ENCODE assay signal across 13 mouse cellular contexts in genomic region chr7:135745091-135745490, GRCm38 (mm10). TPM values are rescaled to one million over a fixed set of nuclear protein-coding genes. Genes with fewer than 3 reads are reported as not detected.
DNase-seq lines count a peak whose midpoint lies in the region; ATAC-seq and TF ChIP-seq lines count a peak whose summit lies in the region.
"Had no signal": no experiment of that assay in that cellular context is flagged by ENCODE, and none has a peak within 500 bp of the region (broad histone marks: within the 10 kb centered on the region; RNA-seq: fewer than 3 reads in every experiment).

No protein-coding gene starts in this region.

- TF ChIP-seq CTCF in lung, embryonic 14.5 days (IDR thresholded peaks at IDR 0.05; ENCODE audit: low read depth): no peak
- TF ChIP-seq CTCF in lung, adult 2 months (IDR thresholded peaks at IDR 0.05; ENCODE audit: insufficient read depth, low read length): no peak

- TF ChIP-seq POLR2A in lung, adult 2 months (IDR thresholded peaks at IDR 0.05; ENCODE audit: borderline replicate concordance, extremely low read depth, low read depth, low read length): no peak

- ATAC-seq in heart, embryonic 15.5 days (replicated peaks; ENCODE audit: insufficient number of reproducible peaks, insufficient read depth, low FRiP score, low read depth): peak; percentile 35; the same call in 1 of the 2 replicates
- ATAC-seq in lung, embryonic 14.5 days (ENCODE audit: insufficient read depth): peak; percentile 77
- no peak for ATAC-seq in forebrain, embryonic 15.5 days (replicated peaks)
- ATAC-seq: forebrain, postnatal 0 days had no signal

- no peaks in the 10 kb centered on the region for H3K9me3 ChIP-seq in heart, embryonic 15.5 days (replicated peaks)
- H3K9me3 ChIP-seq in heart, embryonic 10.5 days: no peaks in the 10 kb centered on the region
- H3K9me3 ChIP-seq in lung, embryonic 14.5 days (ENCODE audit: low read depth, low read length): no peaks in the 10 kb centered on the region
- H3K9me3 ChIP-seq in forebrain, embryonic 15.5 days: no peaks in the 10 kb centered on the region

- H3K9ac ChIP-seq in heart, embryonic 15.5 days: no peak overlapping the region
- H3K9ac ChIP-seq in lung, embryonic 14.5 days: no peak overlapping the region
- no peak overlapping the region for H3K9ac ChIP-seq in forebrain, embryonic 15.5 days (replicated peaks)
- H3K9ac ChIP-seq: embryonic facial prominence, embryonic 12.5 days; forebrain, postnatal 0 days; limb, embryonic 12.5 days had no signal

- H3K27me3 ChIP-seq in heart, embryonic 15.5 days: no peaks in the 10 kb centered on the region
- H3K27me3 ChIP-seq in heart, embryonic 10.5 days (ENCODE audit: insufficient read depth, poor library complexity, severe bottlenecking): no peaks in the 10 kb centered on the region
- no peaks in the 10 kb centered on the region for H3K27me3 ChIP-seq in lung, embryonic 14.5 days (ENCODE audit: insufficient read depth, low read length)
- H3K27me3 ChIP-seq in forebrain, embryonic 15.5 days: no peaks in the 10 kb centered on the region
- H3K27me3 ChIP-seq: embryonic facial prominence, embryonic 12.5 days; limb, embryonic 12.5 days had no signal

- no peak overlapping the region for H3K27ac ChIP-seq in heart, embryonic 15.5 days
- no peak overlapping the region for H3K27ac ChIP-seq in heart, embryonic 10.5 days
- H3K27ac ChIP-seq in lung, embryonic 14.5 days (ENCODE audit: low read depth): no peak overlapping the region
- no peak overlapping the region for H3K27ac ChIP-seq in forebrain, embryonic 15.5 days (replicated peaks)
- H3K27ac ChIP-seq: embryonic facial prominence, embryonic 12.5 days; limb, embryonic 12.5 days had no signal

- intact Hi-C loops in heart, postnatal 10 days (cut with DNase I): no loop called here

- H3K4me2 ChIP-seq in heart, embryonic 15.5 days: no peak overlapping the region
- no peak overlapping the region for H3K4me2 ChIP-seq in lung, embryonic 14.5 days
- H3K4me2 ChIP-seq in forebrain, embryonic 15.5 days (replicated peaks): no peak overlapping the region
- H3K4me2 ChIP-seq: embryonic facial prominence, embryonic 12.5 days; limb, embryonic 12.5 days had no signal

- no peak overlapping the region for H3K4me3 ChIP-seq in heart, embryonic 15.5 days
- no peak overlapping the region for H3K4me3 ChIP-seq in heart, embryonic 10.5 days
- H3K4me3 ChIP-seq in lung, embryonic 14.5 days (ENCODE audit: low read depth, low read length): no peak overlapping the region
- no peak overlapping the region for H3K4me3 ChIP-seq in lung, adult 2 months (replicated peaks; ENCODE audit: extremely low read depth, low read depth, low read length)
- no peak overlapping the region for H3K4me3 ChIP-seq in forebrain, embryonic 15.5 days
- H3K4me3 ChIP-seq: embryonic facial prominence, embryonic 12.5 days; limb, embryonic 12.5 days had no signal

- H3K36me3 ChIP-seq in heart, embryonic 15.5 days: no peaks in the 10 kb centered on the region
- H3K36me3 ChIP-seq in heart, embryonic 10.5 days: no peaks in the 10 kb centered on the region
- no peaks in the 10 kb centered on the region for H3K36me3 ChIP-seq in lung, embryonic 14.5 days (ENCODE audit: insufficient read depth)
- H3K36me3 ChIP-seq in forebrain, embryonic 15.5 days: no peaks in the 10 kb centered on the region
- H3K36me3 ChIP-seq: embryonic facial prominence, embryonic 12.5 days; limb, embryonic 12.5 days had no signal

- no peak for DNase-seq in heart, embryonic 10.5 days (ENCODE audit: low spot score)
- DNase-seq in lung, embryonic 14.5 days: peak; percentile 90
- DNase-seq in lung, adult 2 months: no peak
- peak; percentile 56 to 62 for DNase-seq in heart, postnatal 10 days
- peak; percentile 37 to 49 for DNase-seq in lung, postnatal 4 days
- DNase-seq: adrenal gland, postnatal 25 days; cerebellum, adult 2 months; forebrain, postnatal 0 days; thymus, postnatal 25 days had no signal

- WGBS in heart, embryonic 15.5 days: 10% methylated on average over 2 of the region's 2 CpGs
- WGBS in heart, embryonic 10.5 days: 44% methylated on average over 2 of the region's 2 CpGs
- 33% methylated on average over 2 of the region's 2 CpGs for WGBS in lung, embryonic 14.5 days
- WGBS in lung, adult 2 months: 42% methylated on average over 2 of the region's 2 CpGs
- WGBS in forebrain, embryonic 15.5 days: 44% methylated on average over 2 of the region's 2 CpGs

- H3K4me1 ChIP-seq in heart, embryonic 15.5 days (replicated peaks): peaks cover 6% of the 10 kb centered on the region
- 0 out of 2 replicates have a peak, but pooled peaks cover 4% of the 10 kb centered on the region for H3K4me1 ChIP-seq in heart, embryonic 10.5 days
- H3K4me1 ChIP-seq in lung, embryonic 14.5 days (ENCODE audit: insufficient read depth): peaks cover 7% of the 10 kb centered on the region; the same call in 1 of the 2 replicates
- H3K4me1 ChIP-seq in lung, adult 2 months (ENCODE audit: control insufficient read depth, insufficient read depth, low read length): no peaks in the 10 kb centered on the region
- peaks cover 10% of the 10 kb centered on the region for H3K4me1 ChIP-seq in forebrain, embryonic 15.5 days

RNA-seq across cellular contexts. Expression of gene Mki67, which starts 28.9 kb away (rescaled TPM):
- 20.2 and 27.1 TPM in 2 replicates for polyA plus RNA-seq in heart, embryonic 15.5 days (2015; fragmentation: Nextera tagmentation; extraction: Ambion mirVana)
- 36.1 and 41.1 TPM in 2 replicates for polyA plus RNA-seq in heart, embryonic 10.5 days (2016; fragmentation: Nextera tagmentation; extraction: Ambion mirVana)
- 80.7 and 81.1 TPM in 2 replicates for polyA plus RNA-seq in lung, embryonic 14.5 days (2014; fragmentation: Nextera tagmentation; extraction: Ambion mirVana)
- 0.32 and 0.73 TPM in 2 replicates for polyA plus RNA-seq in lung, adult 2 months (2012; rRNA removed)
- 10 to 100 TPM; 33.3 to 39.2 TPM for total RNA-seq in heart, postnatal 10 days (2021)
- 18.8 and 22.3 TPM in 2 replicates for polyA plus RNA-seq in forebrain, embryonic 15.5 days (2015; fragmentation: Nextera tagmentation; extraction: Ambion mirVana)

Comparison
In these comparisons a context has a peak if more than half of its experiments do, and no peak if none do; other contexts are left out.
1. DNase-seq: peak in lung, embryonic 14.5 days (single experiment), heart, postnatal 10 days (2 of 2) and lung, postnatal 4 days (2 of 2); none in heart, embryonic 10.5 days (single experiment) and lung, adult 2 months (single experiment).
2. RNA of gene Mki67, which starts 28.9 kb away (polyA plus RNA-seq): 80.7 to 81.1 TPM in lung, embryonic 14.5 days, 36.1 to 41.1 TPM in heart, embryonic 10.5 days, 20.2 to 27.1 TPM in heart, embryonic 15.5 days and 18.8 to 22.3 TPM in forebrain, embryonic 15.5 days; 0.32 to 0.73 TPM in lung, adult 2 months; every median in the first group is over 10 times any median in the second.